Mouse (Mus musculus): ENCODE measurements at regions not wholly inside any gene's neighbourhood (a gene's known extent, or its start where the extent isn't known, plus 50 kb on each side); places are given as distances from the start of the nearest gene placed in this dataset.

GRCm38 (mm10) chr1:18524485-18524884 lies 259.5 kb upstream of the Defb41 start:
- TF ChIP-seq POLR2A (IDR thresholded peaks at IDR 0.05; ENCODE audit: insufficient read depth, low read depth, low read length) (no peak), CTCF (IDR thresholded peaks at IDR 0.05) (no peak)

All from heart, adult 2 months (tissue).